Mouse (Mus musculus): ENCODE data around the gene Usb1. TPM values are rescaled to one million over a fixed set of nuclear protein-coding genes. Genes with fewer than 3 reads are reported as not detected.

Usb1 gene
- polyA plus RNA-seq, 1 experiment = 35.2 TPM

DNA sequence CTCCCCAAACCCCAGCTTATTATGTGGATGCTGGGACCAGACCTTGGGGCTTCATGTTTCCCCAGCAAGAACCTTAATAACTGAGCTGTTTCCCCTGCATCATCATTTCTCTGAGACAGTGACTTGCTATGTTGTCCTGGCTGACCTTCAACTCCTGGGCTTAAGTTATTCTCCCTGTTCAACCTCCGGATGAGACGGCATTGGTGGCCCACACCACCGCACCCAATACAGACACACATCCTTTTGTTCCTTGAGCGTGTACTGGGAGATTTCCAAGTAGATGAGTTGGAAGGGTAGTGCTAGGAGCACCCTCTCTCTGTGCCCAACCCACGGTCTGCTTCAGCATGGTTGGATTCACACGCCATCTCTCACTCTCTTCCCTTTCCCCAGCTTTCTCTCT lies 18.2 kb upstream of the Usb1 start:
- TF ChIP-seq CTCF (IDR thresholded peaks at IDR 0.05; ENCODE audit: low read depth, low read length) = no peak
- no peak for TF ChIP-seq POLR2A (IDR thresholded peaks at IDR 0.05; ENCODE audit: borderline replicate concordance, low read depth, low read length)
- H3K4me1 ChIP-seq (ENCODE audit: control insufficient read depth, insufficient read depth, low read length) = no peaks in the 10 kb centered on the region

DNA sequence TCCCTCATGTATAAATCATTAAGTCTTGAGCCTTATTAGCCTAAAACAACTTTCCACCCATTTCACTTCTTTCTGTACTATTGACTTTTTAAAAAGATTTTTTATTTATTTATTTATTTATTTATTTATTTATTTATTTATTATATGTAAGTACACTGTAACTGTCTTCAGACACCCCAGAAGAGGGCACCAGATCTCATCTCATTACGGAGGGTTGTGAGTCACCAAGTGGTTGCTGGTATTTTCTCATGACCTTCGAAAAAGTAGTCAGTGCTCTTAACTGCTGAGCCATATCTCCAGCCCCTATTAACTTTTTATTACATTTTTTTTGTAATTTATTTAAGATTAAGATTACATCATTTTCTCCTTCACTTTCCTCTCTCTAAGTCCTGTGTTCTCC lies 17.4 kb upstream of the Usb1 start:
- no peaks in the 10 kb centered on the region for H3K4me1 ChIP-seq (ENCODE audit: control insufficient read depth, insufficient read depth, low read length)
- H3K4me3 ChIP-seq (ENCODE audit: insufficient read depth, low read length) = no peak overlapping the region
- no peak overlapping the region for H3K27ac ChIP-seq (ENCODE audit: insufficient read depth, low read depth, low read length)
- TF ChIP-seq CTCF (IDR thresholded peaks at IDR 0.05; ENCODE audit: low read depth, low read length) = no peak
- no peak for TF ChIP-seq POLR2A (IDR thresholded peaks at IDR 0.05; ENCODE audit: borderline replicate concordance, low read depth, low read length)

More for the DNA sequence above, 18.2 kb upstream of the Usb1 start:
- Histone ChIP-seq H3K27ac (ENCODE audit: insufficient read depth, low read depth, low read length) (no peak overlapping the region), H3K4me3 (ENCODE audit: insufficient read depth, low read length) (no peak overlapping the region)

DNA sequence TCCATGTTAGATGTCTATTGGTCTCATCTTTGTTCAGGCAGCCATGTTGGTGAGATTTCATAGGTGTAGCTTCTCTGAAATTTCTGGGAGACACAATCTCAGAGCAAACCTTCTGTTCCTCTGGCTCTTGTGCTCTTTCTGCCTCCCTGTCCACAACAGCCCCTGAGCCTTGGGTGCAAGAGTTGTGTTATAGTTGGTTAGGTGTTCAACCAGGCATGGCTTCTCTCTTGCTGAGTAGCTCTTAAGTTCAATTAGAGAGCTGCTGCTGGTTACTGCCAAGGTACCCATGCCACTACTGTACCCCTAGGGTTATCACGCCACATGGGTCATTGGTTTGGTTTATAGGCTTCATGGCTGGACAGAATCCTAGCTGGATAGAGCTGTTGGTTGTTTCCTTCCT lies 16.7 kb upstream of the Usb1 start:
- no peak for TF ChIP-seq CTCF (IDR thresholded peaks at IDR 0.05; ENCODE audit: low read depth, low read length)
- no peak for TF ChIP-seq POLR2A (IDR thresholded peaks at IDR 0.05; ENCODE audit: borderline replicate concordance, low read depth, low read length)
- H3K27ac ChIP-seq (ENCODE audit: insufficient read depth, low read depth, low read length) = no peak overlapping the region
- no peak overlapping the region for H3K4me3 ChIP-seq (ENCODE audit: insufficient read depth, low read length)
- H3K4me1 ChIP-seq (ENCODE audit: control insufficient read depth, insufficient read depth, low read length) = no peaks in the 10 kb centered on the region

- no peaks in the 10 kb centered on the region for H3K4me1 ChIP-seq (ENCODE audit: control insufficient read depth, insufficient read depth, low read length)
- no peak overlapping the region for H3K27ac ChIP-seq (ENCODE audit: insufficient read depth, low read depth, low read length)
- no peak for TF ChIP-seq CTCF (IDR thresholded peaks at IDR 0.05; ENCODE audit: low read depth, low read length)
- no peak for TF ChIP-seq POLR2A (IDR thresholded peaks at IDR 0.05; ENCODE audit: borderline replicate concordance, low read depth, low read length)
- peak overlapping the region; percentile 55 for H3K4me3 ChIP-seq (ENCODE audit: insufficient read depth, low read length)
Observed at GRCm38 (mm10) chr8:95320224-95321139, 11.6 kb upstream of the Usb1 start.

DNA sequence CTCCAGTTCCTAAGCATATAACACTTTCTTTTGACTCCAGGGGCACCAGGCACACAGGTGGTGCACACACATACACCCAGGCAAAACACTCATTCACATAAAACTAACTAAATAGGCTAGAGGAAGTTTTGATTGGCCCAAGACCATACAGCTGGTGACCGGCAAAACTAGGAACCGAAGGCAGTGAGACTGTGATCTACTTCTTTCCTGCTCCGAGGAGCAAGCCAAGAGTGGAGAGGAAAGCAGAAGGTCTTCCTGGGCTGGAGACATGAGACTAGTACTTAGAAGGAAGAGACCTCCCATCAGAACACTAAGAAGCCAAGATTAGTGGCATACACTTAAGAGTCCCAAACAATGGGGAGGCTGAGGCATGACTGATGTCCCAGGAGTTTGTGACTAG lies 8.9 kb upstream of the Usb1 start:
- H3K27ac ChIP-seq (ENCODE audit: insufficient read depth, low read depth, low read length) = no peak overlapping the region
- no peak overlapping the region for H3K4me3 ChIP-seq (ENCODE audit: insufficient read depth, low read length)
- TF ChIP-seq POLR2A (IDR thresholded peaks at IDR 0.05; ENCODE audit: borderline replicate concordance, low read depth, low read length) (no peak), CTCF (IDR thresholded peaks at IDR 0.05; ENCODE audit: low read depth, low read length) (no peak)
- no peaks in the 10 kb centered on the region for H3K4me1 ChIP-seq (ENCODE audit: control insufficient read depth, insufficient read depth, low read length)

DNA sequence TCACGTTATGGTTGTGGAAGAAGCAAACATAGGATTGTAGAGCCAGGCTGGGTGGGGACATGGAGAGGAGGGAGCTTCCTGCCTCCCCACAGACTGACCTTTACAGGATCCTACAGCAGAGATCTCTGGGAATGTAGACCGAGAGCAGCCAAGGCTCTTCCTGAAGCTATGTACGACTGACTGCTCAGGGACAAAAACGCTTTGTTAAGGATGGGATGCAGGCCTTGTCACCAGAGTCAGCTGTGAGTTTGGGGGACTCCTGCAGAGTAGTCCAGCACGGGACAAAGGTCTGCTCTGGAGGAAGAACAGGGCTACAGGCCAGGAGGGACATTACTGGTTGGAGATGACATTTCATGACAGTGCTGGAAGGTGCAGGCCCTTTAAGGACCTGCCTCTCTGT lies 7.4 kb upstream of the Usb1 start:
- no peak overlapping the region for H3K4me3 ChIP-seq (ENCODE audit: insufficient read depth, low read length)
- H3K4me1 ChIP-seq (ENCODE audit: control insufficient read depth, insufficient read depth, low read length) = no peaks in the 10 kb centered on the region
- TF ChIP-seq POLR2A (IDR thresholded peaks at IDR 0.05; ENCODE audit: borderline replicate concordance, low read depth, low read length) (no peak), CTCF (IDR thresholded peaks at IDR 0.05; ENCODE audit: low read depth, low read length) (no peak)
- H3K27ac ChIP-seq (ENCODE audit: insufficient read depth, low read depth, low read length) = no peak overlapping the region

DNA sequence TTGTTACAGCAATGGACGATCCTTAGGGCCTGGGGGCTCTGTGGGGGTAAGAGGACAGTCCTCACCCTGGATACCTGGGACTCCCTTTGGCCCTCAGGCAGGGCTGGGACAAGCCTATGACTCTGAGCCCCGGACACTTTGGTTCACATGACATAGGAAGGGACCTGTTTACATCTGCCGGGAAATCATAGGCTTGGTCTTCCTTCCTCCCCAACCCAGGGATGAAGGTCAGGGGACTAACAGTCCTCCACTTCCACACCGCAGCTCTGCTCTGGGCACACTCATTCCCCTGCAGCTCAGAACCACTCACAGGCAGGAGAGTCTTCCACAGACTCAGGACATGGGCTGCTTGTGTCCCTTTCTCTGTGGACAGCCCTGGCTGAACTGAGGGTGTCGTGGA lies 5.3 kb upstream of the Usb1 start:
- TF ChIP-seq CTCF (IDR thresholded peaks at IDR 0.05; ENCODE audit: low read depth, low read length) (no peak), POLR2A (IDR thresholded peaks at IDR 0.05; ENCODE audit: borderline replicate concordance, low read depth, low read length) (no peak)
- Histone ChIP-seq H3K4me3 (ENCODE audit: insufficient read depth, low read length) (no peak overlapping the region), H3K4me1 (ENCODE audit: control insufficient read depth, insufficient read depth, low read length) (peaks cover 4% of the 10 kb centered on the region), H3K27ac (ENCODE audit: insufficient read depth, low read depth, low read length) (no peak overlapping the region)

DNA sequence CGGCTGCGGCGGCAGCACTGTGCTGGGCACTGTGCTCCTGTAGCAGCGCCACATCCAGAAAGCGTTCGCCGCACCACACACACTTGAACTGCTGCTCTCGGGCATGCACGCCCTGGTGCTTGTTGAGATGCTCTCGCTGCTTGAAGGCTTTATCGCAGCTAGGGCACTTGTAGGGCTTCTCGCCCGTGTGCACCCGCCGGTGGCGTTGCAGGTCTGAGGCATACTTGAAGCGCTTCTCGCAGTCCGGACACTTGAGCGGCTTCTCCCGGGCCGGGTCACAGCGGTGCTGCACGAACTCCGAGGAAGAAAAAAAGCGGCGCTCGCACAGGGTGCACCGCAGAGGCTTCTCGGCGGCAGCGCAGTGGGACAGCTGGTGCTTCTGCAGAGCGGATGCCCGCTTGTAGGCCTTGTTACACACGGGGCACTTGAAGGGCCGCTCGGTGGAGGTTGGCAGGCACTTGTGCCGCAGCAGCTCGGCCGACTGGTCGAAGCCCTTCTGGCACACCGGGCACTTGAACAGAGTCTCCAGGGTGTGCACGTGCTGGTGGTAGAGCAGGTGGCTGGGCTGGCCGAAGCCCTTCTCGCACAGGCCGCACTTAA lies 4.1 kb upstream of the Usb1 start:
- H3K4me3 ChIP-seq (ENCODE audit: insufficient read depth, low read length) = no peak overlapping the region
- no peak overlapping the region for H3K27ac ChIP-seq (ENCODE audit: insufficient read depth, low read depth, low read length)
- no peak for TF ChIP-seq CTCF (IDR thresholded peaks at IDR 0.05; ENCODE audit: low read depth, low read length)
- peaks cover 6% of the 10 kb centered on the region for H3K4me1 ChIP-seq (ENCODE audit: control insufficient read depth, insufficient read depth, low read length)

GRCm38 (mm10) chr8:95330367-95330766 lies 1.7 kb upstream of the Usb1 start:
- TF ChIP-seq POLR2A (IDR thresholded peaks at IDR 0.05; ENCODE audit: borderline replicate concordance, low read depth, low read length) (no peak), CTCF (IDR thresholded peaks at IDR 0.05; ENCODE audit: low read depth, low read length) (no peak)
- peak overlapping the region; percentile 100 for H3K4me3 ChIP-seq (ENCODE audit: insufficient read depth, low read length)
- no peak overlapping the region for H3K27ac ChIP-seq (ENCODE audit: insufficient read depth, low read depth, low read length)
- peaks cover 11% of the 10 kb centered on the region for H3K4me1 ChIP-seq (ENCODE audit: control insufficient read depth, insufficient read depth, low read length)

- Histone ChIP-seq H3K4me1 (ENCODE audit: control insufficient read depth, insufficient read depth, low read length) (peaks cover 15% of the 10 kb centered on the region), H3K4me3 (ENCODE audit: insufficient read depth, low read length) (peak overlapping the region; percentile 100), H3K27ac (ENCODE audit: insufficient read depth, low read depth, low read length) (peak overlapping the region; percentile 70)
- TF ChIP-seq POLR2A (IDR thresholded peaks at IDR 0.05; ENCODE audit: borderline replicate concordance, low read depth, low read length) (no peak), CTCF (IDR thresholded peaks at IDR 0.05; ENCODE audit: low read depth, low read length) (no peak)
Observed at GRCm38 (mm10) chr8:95331156-95331719, 846 bp upstream of the Usb1 start.

Measured in bone marrow macrophage, adult 2 months (primary cell).